ENCODE assay signal across 9 mouse cellular contexts in genomic region chr4:85768107-85768506, GRCm38 (mm10).
DNase-seq lines count a peak whose midpoint lies in the region; ATAC-seq and TF ChIP-seq lines count a peak whose summit lies in the region.
"Had no signal": no experiment of that assay in that cellular context is flagged by ENCODE, and none has a peak within 500 bp of the region (broad histone marks: within the 10 kb centered on the region; RNA-seq: fewer than 3 reads in every experiment).

No protein-coding gene starts in this region.

- no peak for DNase-seq in frontal cortex, postnatal 25 days (ENCODE audit: low spot score in 2 of 2)
- DNase-seq in kidney, postnatal 0 days (ENCODE audit: low spot score): peak; percentile 55
- DNase-seq in frontal cortex, adult 2 months (ENCODE audit: extremely low spot score in 1 of 2, low spot score in 1 of 2): no peak

- no peaks in the 10 kb centered on the region for H3K27me3 ChIP-seq in forebrain, embryonic 13.5 days
- H3K27me3 ChIP-seq in kidney, postnatal 0 days (ENCODE audit: insufficient read depth, low read length): no peaks in the 10 kb centered on the region
- peaks cover 14% of the 10 kb centered on the region for H3K27me3 ChIP-seq in midbrain, embryonic 15.5 days (replicated peaks)
- H3K27me3 ChIP-seq: megakaryocyte, embryonic 14.5 days had no signal

- no peak for TF ChIP-seq CTCF in kidney, postnatal 0 days (IDR thresholded peaks at IDR 0.05; ENCODE audit: low read depth)

- no peak overlapping the region; the same call in 1 of the 2 replicates for H3K4me2 ChIP-seq in forebrain, embryonic 13.5 days
- no peak overlapping the region for H3K4me2 ChIP-seq in kidney, postnatal 0 days (ENCODE audit: low read length)
- H3K4me2 ChIP-seq in midbrain, embryonic 15.5 days: no peak overlapping the region

- no peak overlapping the region for H3K9ac ChIP-seq in forebrain, embryonic 13.5 days
- no peak overlapping the region for H3K9ac ChIP-seq in kidney, postnatal 0 days (ENCODE audit: low read depth, low read length)
- H3K9ac ChIP-seq in midbrain, embryonic 15.5 days: no peak overlapping the region

- no peaks in the 10 kb centered on the region for H3K36me3 ChIP-seq in forebrain, embryonic 13.5 days (ENCODE audit: poor library complexity, severe bottlenecking)
- no peaks in the 10 kb centered on the region for H3K36me3 ChIP-seq in kidney, postnatal 0 days (ENCODE audit: insufficient read depth, low read length)
- H3K36me3 ChIP-seq in midbrain, embryonic 15.5 days (replicated peaks): no peaks in the 10 kb centered on the region

- H3K9me3 ChIP-seq in forebrain, embryonic 13.5 days (replicated peaks): no peaks in the 10 kb centered on the region
- no peaks in the 10 kb centered on the region for H3K9me3 ChIP-seq in kidney, postnatal 0 days (replicated peaks; ENCODE audit: low read length)
- H3K9me3 ChIP-seq in midbrain, embryonic 15.5 days: peaks cover 7% of the 10 kb centered on the region; the same call in 1 of the 2 replicates

- no peak overlapping the region for H3K4me3 ChIP-seq in forebrain, embryonic 13.5 days
- H3K4me3 ChIP-seq in kidney, postnatal 0 days (replicated peaks; ENCODE audit: low read depth, low read length): no peak overlapping the region
- H3K4me3 ChIP-seq in midbrain, embryonic 15.5 days: no peak overlapping the region
- H3K4me3 ChIP-seq: megakaryocyte, embryonic 14.5 days had no signal

- H3K27ac ChIP-seq in forebrain, embryonic 13.5 days: no peak overlapping the region
- peak overlapping the region; percentile 78 for H3K27ac ChIP-seq in kidney, postnatal 0 days
- H3K27ac ChIP-seq in midbrain, embryonic 15.5 days: no peak overlapping the region

- peak; percentile 76 for ATAC-seq in frontal cortex, adult (ENCODE audit: low TSS enrichment)
- peak; percentile 86 for ATAC-seq in forebrain, embryonic 13.5 days
- ATAC-seq in kidney, postnatal 0 days (replicated peaks; ENCODE audit: low FRiP score, low read depth): peak; percentile 82; the same call in 1 of the 2 replicates
- peak; percentile 74 for ATAC-seq in midbrain, embryonic 15.5 days (replicated peaks)
- ATAC-seq in granulocyte monocyte progenitor cell, adult 5-6 weeks (replicated peaks; ENCODE audit: poor library complexity, severe bottlenecking): no peak
- ATAC-seq in megakaryocyte-erythroid progenitor cell, adult 5-6 weeks (replicated peaks; ENCODE audit: low FRiP score, low TSS enrichment, poor library complexity, severe bottlenecking): no peak

- WGBS in forebrain, embryonic 13.5 days: 25% methylated on average over 5 of the region's 5 CpGs
- 31% methylated on average over 5 of the region's 5 CpGs for WGBS in kidney, postnatal 0 days
- 31% methylated on average over 5 of the region's 5 CpGs for WGBS in midbrain, embryonic 15.5 days

- H3K4me1 ChIP-seq in forebrain, embryonic 13.5 days: peaks cover 22% of the 10 kb centered on the region
- H3K4me1 ChIP-seq in kidney, postnatal 0 days (replicated peaks; ENCODE audit: insufficient read depth, low read length): no peaks in the 10 kb centered on the region
- H3K4me1 ChIP-seq in midbrain, embryonic 15.5 days: peaks cover 11% of the 10 kb centered on the region
- H3K4me1 ChIP-seq: megakaryocyte, embryonic 14.5 days had no signal

Comparison
In these comparisons a context has a peak if more than half of its experiments do, and no peak if none do; other contexts are left out.
1. ATAC-seq: peak in frontal cortex, adult (single experiment), forebrain, embryonic 13.5 days (single experiment), kidney, postnatal 0 days (single experiment) and midbrain, embryonic 15.5 days (single experiment); none in granulocyte monocyte progenitor cell, adult 5-6 weeks (single experiment) and megakaryocyte-erythroid progenitor cell, adult 5-6 weeks (single experiment).